Mouse (Mus musculus) intestine, embryonic 16.5 days (tissue): Measurements from ENCODE around the gene Mccc2. TPM values are rescaled to one million over a fixed set of nuclear protein-coding genes. Genes with fewer than 3 reads are reported as not detected.

ENCODE experiments used
- ATAC-seq: fragments of 200-750 bp; cut with Nextera tagmentation; 2 replicates; pipeline ENCODE4 v1.8.0; 2017; ENCODE audit warnings: moderate TSS enrichment, moderate library complexity
- H3K27ac ChIP-seq: fragments of 300-500 bp; sonication (generic); 2 replicates; pipeline ENCODE4 v1.5.1; 2014; ENCODE audit warnings: mild to moderate bottlenecking, low read length
- H3K27me3 ChIP-seq: fragments of 300-500 bp; sonication (generic); replicated peaks from 2 replicates; pipeline ENCODE4 v1.6.1; 2014; ENCODE audit warnings: low read length, control low read depth, mixed read lengths; ENCODE audit not compliant: control insufficient read depth, insufficient read depth
- H3K36me3 ChIP-seq: fragments of 300-500 bp; sonication (generic); 2 replicates; pipeline ENCODE4 v1.6.1; 2014; ENCODE audit warnings: low read length, control low read depth; ENCODE audit not compliant: control insufficient read depth, insufficient read depth
- H3K4me1 ChIP-seq: fragments of 300-500 bp; sonication (generic); 2 replicates; pipeline ENCODE4 v1.6.1; 2014; ENCODE audit warnings: low read length, control low read depth, mixed read lengths; ENCODE audit not compliant: control insufficient read depth, insufficient read depth
- H3K4me2 ChIP-seq: fragments of 300-500 bp; sonication (generic); 2 replicates; pipeline ENCODE4 v1.6.1; 2014; ENCODE audit warnings: low read depth, low read length, control low read depth
- H3K4me3 ChIP-seq: fragments of 300-500 bp; sonication (generic); 2 replicates; pipeline ENCODE4 v1.5.1; 2014; ENCODE audit warnings: mild to moderate bottlenecking, low read length
- H3K9ac ChIP-seq: fragments of 300-500 bp; sonication (generic); 2 replicates; pipeline ENCODE4 v1.6.1; 2014; ENCODE audit warnings: low read depth, low read length
- H3K9me3 ChIP-seq: fragments of 300-500 bp; sonication (generic); 2 replicates; pipeline ENCODE4 v1.6.1; 2016; ENCODE audit warnings: low read length, control low read depth; ENCODE audit not compliant: control insufficient read depth
- WGBS: fragments of 180-500 bp; shearing (Covaris S2); extraction: QIAGEN DNeasy Blood & Tissue Kit; methylation state at CpG from one replicate; pipeline ENCODE4 v1.1.7; 2014; 5-methylcytosine and 5-hydroxymethylcytosine counted together
- polyA plus RNA-seq: library from polyadenylated mRNA; unstranded; fragments of >200 nt; fragmentation: Nextera tagmentation; extraction: Ambion mirVana; gene quantifications from 2 replicates; pipeline ENCODE4 v1.2.1, GENCODE M21; 2015

Gene Mccc2
- polyA plus RNA-seq, 1 experiment from 2014 or later = 53.2 TPM

DNA sequence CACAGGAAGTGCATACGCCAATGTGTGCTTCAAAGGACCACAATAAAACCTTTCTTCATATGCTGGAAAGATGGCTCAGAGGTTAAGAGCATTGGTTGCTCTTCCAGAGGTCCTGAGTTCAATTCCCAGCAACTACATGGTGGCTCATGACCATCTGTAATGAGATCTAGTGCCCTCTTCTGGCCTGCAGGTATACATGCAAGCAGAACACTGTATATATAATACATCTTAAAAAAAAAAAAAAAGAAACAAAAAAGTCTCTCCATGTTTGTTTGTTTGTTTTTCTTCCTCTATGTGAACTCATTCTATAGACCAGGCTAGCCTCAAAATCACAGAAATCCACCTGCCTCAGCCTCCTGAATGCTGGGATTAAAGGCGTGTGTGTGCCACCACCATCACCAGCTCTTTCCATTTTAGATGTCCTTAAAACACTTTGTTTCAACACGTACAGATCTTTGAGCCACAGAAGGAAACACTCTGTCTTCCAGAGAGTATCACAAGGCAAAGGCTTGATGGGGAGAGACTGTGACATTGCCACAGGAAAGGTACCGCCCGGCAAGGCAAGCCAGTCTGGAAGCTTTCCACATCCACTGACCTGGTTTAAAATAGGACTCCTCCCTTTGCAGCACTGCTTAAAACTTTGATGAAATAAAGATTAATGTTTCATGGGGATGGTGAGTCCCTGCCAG, 60.4 kb downstream of the Mccc2 start:
- Histone ChIP-seq H3K4me2 (no peak overlapping the region), H3K9me3 (no peaks in the 10 kb centered on the region), H3K4me3 (no peak overlapping the region), H3K27ac (no peak overlapping the region), H3K9ac (no peak overlapping the region), H3K36me3 (peaks cover 7% of the 10 kb centered on the region), H3K27me3 (no peaks in the 10 kb centered on the region), H3K4me1 (no peaks in the 10 kb centered on the region)
- 95% methylated on average over 5 of the region's 5 CpGs for WGBS
- no peak for ATAC-seq

DNA sequence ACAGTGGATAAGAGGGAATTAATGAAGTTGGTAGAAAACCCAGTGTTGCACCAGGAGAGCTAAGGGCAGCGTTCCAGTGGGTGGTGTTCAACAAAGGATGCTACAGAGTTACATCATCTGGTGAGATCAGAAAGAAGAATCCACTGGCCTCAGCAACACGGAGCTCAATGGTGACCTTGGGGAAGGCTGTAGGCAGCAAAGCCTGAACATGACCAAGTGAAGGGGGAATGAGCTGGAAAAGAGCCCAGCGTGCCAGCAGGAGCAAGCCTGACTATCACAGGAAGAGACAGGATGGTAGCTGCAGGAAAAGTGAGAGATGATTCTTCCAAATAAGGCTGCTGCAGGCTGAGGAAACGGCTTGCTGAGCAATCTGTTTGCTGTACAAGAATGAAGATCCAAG, 68.0 kb downstream of the Mccc2 start:
- Histone ChIP-seq H3K9me3 (peaks cover 4% of the 10 kb centered on the region; the same call in 1 of the 2 replicates), H3K9ac (no peak overlapping the region), H3K36me3 (0 out of 2 replicates have a peak, but pooled peaks cover 4% of the 10 kb centered on the region), H3K4me1 (no peaks in the 10 kb centered on the region), H3K4me3 (no peak overlapping the region), H3K27me3 (no peaks in the 10 kb centered on the region), H3K27ac (no peak overlapping the region), H3K4me2 (no peak overlapping the region)
- WGBS = 82% methylated on average over 4 of the region's 4 CpGs
- no peak for ATAC-seq

GRCm38 (mm10) chr13:99943525-99943924, 71.9 kb downstream of the Mccc2 start:
- Histone ChIP-seq H3K27ac (no peak overlapping the region), H3K4me2 (no peak overlapping the region), H3K4me1 (no peaks in the 10 kb centered on the region), H3K4me3 (no peak overlapping the region), H3K9me3 (peaks cover 4% of the 10 kb centered on the region; the same call in 1 of the 2 replicates), H3K9ac (no peak overlapping the region), H3K27me3 (no peaks in the 10 kb centered on the region), H3K36me3 (no peaks in the 10 kb centered on the region)
- 90% methylated on average over 2 of the region's 2 CpGs for whole genome bisulfite sequencing
- no peak for ATAC-seq

- H3K9ac ChIP-seq = no peak overlapping the region
- H3K27ac ChIP-seq = no peak overlapping the region
- H3K36me3 ChIP-seq = no peaks in the 10 kb centered on the region
- no peaks in the 10 kb centered on the region for H3K4me1 ChIP-seq
- no peaks in the 10 kb centered on the region for H3K27me3 ChIP-seq
- no peak for ATAC-seq
- H3K4me2 ChIP-seq = no peak overlapping the region
- 21% methylated on average over 2 of the region's 2 CpGs for WGBS
- no peak overlapping the region for H3K4me3 ChIP-seq
- peaks cover 4% of the 10 kb centered on the region; the same call in 1 of the 2 replicates for H3K9me3 ChIP-seq
Measured at GRCm38 (mm10) chr13:99940601-99941000, 74.8 kb downstream of the Mccc2 start.

DNA sequence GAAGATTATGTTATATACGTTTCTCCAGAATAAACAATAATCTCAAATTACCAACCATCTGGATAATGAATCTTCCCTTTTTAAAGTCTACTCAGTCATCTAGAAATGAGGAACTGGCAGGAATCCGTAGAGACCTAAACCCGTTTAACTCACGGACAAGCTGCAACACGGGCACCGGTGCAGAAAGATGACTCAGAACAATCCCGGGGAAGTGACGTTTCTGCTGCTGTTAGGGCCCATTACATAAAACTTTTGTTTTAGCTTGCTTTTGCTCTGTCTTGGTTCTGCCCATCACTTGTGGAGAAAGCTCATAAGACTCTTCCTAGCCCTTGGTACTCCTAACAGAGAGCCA, 76.1 kb downstream of the Mccc2 start:
- 72% methylated on average over 8 of the region's 8 CpGs for WGBS
- Histone ChIP-seq H3K9me3 (peaks cover 4% of the 10 kb centered on the region; the same call in 1 of the 2 replicates), H3K4me1 (no peaks in the 10 kb centered on the region), H3K4me2 (no peak overlapping the region), H3K27me3 (no peaks in the 10 kb centered on the region), H3K36me3 (no peaks in the 10 kb centered on the region), H3K9ac (no peak overlapping the region), H3K4me3 (no peak overlapping the region), H3K27ac (no peak overlapping the region)
- ATAC-seq = no peak

DNA sequence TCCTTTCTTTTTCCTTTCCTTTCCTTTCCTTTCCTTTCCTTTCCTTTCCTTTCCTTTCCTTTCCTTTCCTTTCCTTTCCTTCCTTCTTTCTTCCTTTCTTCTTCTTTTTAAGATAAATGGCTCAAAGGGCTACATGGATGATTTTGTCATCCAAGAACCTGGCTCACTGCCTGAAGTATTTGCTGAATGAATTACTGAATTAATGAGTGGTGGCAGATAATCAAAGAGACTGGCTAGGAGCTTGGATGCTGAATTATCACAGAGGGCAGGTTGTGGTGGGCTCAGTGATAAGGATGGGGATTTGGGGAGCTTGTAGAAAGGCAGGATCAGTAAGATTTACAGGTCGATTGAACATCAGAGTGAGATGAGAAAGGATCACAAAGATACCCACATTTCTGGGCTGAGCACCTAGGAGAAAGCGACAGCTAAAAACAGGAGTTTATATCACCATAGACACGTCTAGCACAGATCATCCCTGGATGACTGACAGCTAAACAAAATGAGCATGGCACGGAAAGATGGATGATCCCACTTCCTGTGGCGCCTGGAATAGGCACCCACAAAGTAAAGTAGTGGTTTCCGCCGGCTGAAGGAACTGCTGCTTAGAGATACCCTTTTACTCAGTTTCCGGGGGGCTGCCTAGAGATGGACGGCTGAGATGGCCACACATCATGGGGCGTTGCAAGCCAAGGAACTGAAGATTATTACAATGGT, 76.7 kb downstream of the Mccc2 start:
- no peak overlapping the region for H3K4me3 ChIP-seq
- no peak overlapping the region for H3K9ac ChIP-seq
- H3K27me3 ChIP-seq = no peaks in the 10 kb centered on the region
- H3K36me3 ChIP-seq = no peaks in the 10 kb centered on the region
- ATAC-seq = no peak
- no peak overlapping the region for H3K4me2 ChIP-seq
- WGBS = 75% methylated on average over 10 of the region's 10 CpGs
- no peak overlapping the region for H3K27ac ChIP-seq
- H3K4me1 ChIP-seq = no peaks in the 10 kb centered on the region
- H3K9me3 ChIP-seq = peaks cover 3% of the 10 kb centered on the region; the same call in 1 of the 2 replicates

- Histone ChIP-seq H3K4me2 (no peak overlapping the region), H3K9ac (no peak overlapping the region), H3K4me3 (no peak overlapping the region), H3K27ac (no peak overlapping the region), H3K36me3 (no peaks in the 10 kb centered on the region), H3K27me3 (no peaks in the 10 kb centered on the region), H3K9me3 (no peaks in the 10 kb centered on the region), H3K4me1 (no peaks in the 10 kb centered on the region)
- WGBS = 72% methylated on average over 3 of the region's 3 CpGs
- no peak for ATAC-seq
Measured at GRCm38 (mm10) chr13:99937741-99938140, 77.7 kb downstream of the Mccc2 start.

DNA sequence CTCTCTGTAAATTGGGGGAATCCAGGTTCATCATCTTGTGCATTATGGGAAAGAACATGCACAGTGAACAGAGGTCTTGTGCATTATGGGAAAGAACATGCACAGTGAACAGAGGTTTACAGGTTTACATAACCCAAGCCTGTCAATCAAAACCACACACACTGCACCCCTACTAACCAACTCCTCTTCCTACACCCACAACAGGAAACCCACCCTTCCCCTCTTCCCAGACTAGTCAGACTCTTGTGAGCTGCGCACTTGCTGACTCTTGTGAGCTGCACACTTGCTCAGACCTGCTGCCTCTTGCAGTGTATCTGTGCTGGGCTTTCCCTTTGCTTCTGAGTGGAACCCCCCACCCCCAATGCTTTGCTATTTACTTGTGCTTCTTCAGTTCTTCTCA, 83.0 kb downstream of the Mccc2 start:
- no peak overlapping the region for H3K4me2 ChIP-seq
- no peaks in the 10 kb centered on the region for H3K9me3 ChIP-seq
- H3K4me1 ChIP-seq = no peaks in the 10 kb centered on the region
- H3K27ac ChIP-seq = no peak overlapping the region
- H3K36me3 ChIP-seq = no peaks in the 10 kb centered on the region
- 72% methylated on average over 1 of the region's 1 CpGs for WGBS
- no peak overlapping the region for H3K4me3 ChIP-seq
- H3K9ac ChIP-seq = no peak overlapping the region
- ATAC-seq = no peak
- no peaks in the 10 kb centered on the region for H3K27me3 ChIP-seq

GRCm38 (mm10) chr13:99931502-99931901, 83.9 kb downstream of the Mccc2 start:
- H3K27me3 ChIP-seq = no peaks in the 10 kb centered on the region
- no peak overlapping the region for H3K9ac ChIP-seq
- no peak for ATAC-seq
- no peak overlapping the region for H3K27ac ChIP-seq
- H3K4me3 ChIP-seq = no peak overlapping the region
- no peak overlapping the region for H3K4me2 ChIP-seq
- no peaks in the 10 kb centered on the region for H3K9me3 ChIP-seq
- 86% methylated on average over 6 of the region's 6 CpGs for WGBS
- no peaks in the 10 kb centered on the region for H3K36me3 ChIP-seq
- no peaks in the 10 kb centered on the region for H3K4me1 ChIP-seq
